Mouse (Mus musculus): Measurements from ENCODE around the gene 9230110F15Rik. TPM values are rescaled to one million over a fixed set of nuclear protein-coding genes. Genes with fewer than 3 reads are reported as not detected.
"Not testable (repeated sequence)": the region's sequence is repeated elsewhere in the genome, so short reads cannot be mapped to it uniquely, and the experiment has no call there.

Gene 9230110F15Rik
- total RNA-seq (2021), result not detected
- polyA plus RNA-seq (2012; rRNA removed), result not detected in 2 replicates
- long read RNA-seq, result 0 reads

- H3K79me2 ChIP-seq (replicated peaks; ENCODE audit: control insufficient read depth, insufficient read depth, low read length), result no peaks in the 10 kb centered on the region
- WGBS, result 43% methylated on average over 1 of the region's 1 CpGs
- H3K27me3 ChIP-seq (ENCODE audit: control insufficient read depth, insufficient read depth, low read length), result no peaks in the 10 kb centered on the region
- no peak within 1 kb of the TSS for H3K27ac ChIP-seq
- DNase-seq, result no peak
- H3K36me3 ChIP-seq (ENCODE audit: control insufficient read depth, insufficient read depth, low read length), result no peaks in the 10 kb centered on the region
- no peaks in the 10 kb centered on the region for H3K4me1 ChIP-seq (ENCODE audit: control insufficient read depth, insufficient read depth, low read length)
- no peak within 1 kb of the TSS for H3K9ac ChIP-seq (ENCODE audit: low read depth, low read length)
- intact Hi-C loops (cut with DNase I), result no loop called here
- no peak within 1 kb of the TSS for H3K4me3 ChIP-seq
- TF ChIP-seq CTCF (IDR thresholded peaks at IDR 0.05) (no peak), EP300 (IDR thresholded peaks at IDR 0.05; ENCODE audit: insufficient read depth, low read depth, low read length) (no peak), POLR2A (IDR thresholded peaks at IDR 0.05; ENCODE audit: insufficient read depth, low read depth, low read length) (no peak)
Observed at GRCm38 (mm10) chr9:35844050-35844449, at the start of gene 9230110F15Rik. TSS of gene 9230110F15Rik (minus strand) at chr9:35844150.

GRCm38 (mm10) chr9:35893112-35893511 is 49.2 kb upstream of the 9230110F15Rik start:
- intact Hi-C loops (cut with DNase I); H3K9ac ChIP-seq (ENCODE audit: low read depth, low read length); H3K4me3 ChIP-seq; DNase-seq; H3K27me3 ChIP-seq (ENCODE audit: control insufficient read depth, insufficient read depth, low read length); H3K27ac ChIP-seq; H3K4me1 ChIP-seq (ENCODE audit: control insufficient read depth, insufficient read depth, low read length); H3K79me2 ChIP-seq (replicated peaks; ENCODE audit: control insufficient read depth, insufficient read depth, low read length); H3K36me3 ChIP-seq (ENCODE audit: control insufficient read depth, insufficient read depth, low read length): not testable (repeated sequence)
- 54% methylated on average over 1 of the region's 1 CpGs for WGBS

GRCm38 (mm10) chr9:35817881-35818280 is 26.1 kb downstream of the 9230110F15Rik start:
- H3K9ac ChIP-seq (ENCODE audit: low read depth, low read length); H3K27ac ChIP-seq; H3K36me3 ChIP-seq (ENCODE audit: control insufficient read depth, insufficient read depth, low read length); H3K4me1 ChIP-seq (ENCODE audit: control insufficient read depth, insufficient read depth, low read length); H3K4me3 ChIP-seq; H3K27me3 ChIP-seq (ENCODE audit: control insufficient read depth, insufficient read depth, low read length); DNase-seq; H3K79me2 ChIP-seq (replicated peaks; ENCODE audit: control insufficient read depth, insufficient read depth, low read length); intact Hi-C loops (cut with DNase I): not testable (repeated sequence)
- 90% methylated on average over 15 of the region's 15 CpGs for WGBS

GRCm38 (mm10) chr9:35798146-35798545 is 45.8 kb downstream of the 9230110F15Rik start:
- intact Hi-C loops (cut with DNase I), result no loop called here
- H3K36me3 ChIP-seq (ENCODE audit: control insufficient read depth, insufficient read depth, low read length), result no peaks in the 10 kb centered on the region
- no peak for TF ChIP-seq CTCF (IDR thresholded peaks at IDR 0.05)
- TF ChIP-seq POLR2A (IDR thresholded peaks at IDR 0.05; ENCODE audit: insufficient read depth, low read depth, low read length), result no peak
- no peak for TF ChIP-seq EP300 (IDR thresholded peaks at IDR 0.05; ENCODE audit: insufficient read depth, low read depth, low read length)
- H3K4me1 ChIP-seq (ENCODE audit: control insufficient read depth, insufficient read depth, low read length), result no peaks in the 10 kb centered on the region
- H3K4me3 ChIP-seq, result no peak overlapping the region
- H3K9ac ChIP-seq (ENCODE audit: low read depth, low read length), result no peak overlapping the region
- H3K27ac ChIP-seq, result no peak overlapping the region
- no peaks in the 10 kb centered on the region for H3K79me2 ChIP-seq (replicated peaks; ENCODE audit: control insufficient read depth, insufficient read depth, low read length)
- DNase-seq, result no peak
- H3K27me3 ChIP-seq (ENCODE audit: control insufficient read depth, insufficient read depth, low read length), result no peaks in the 10 kb centered on the region

- no peak for DNase-seq
- Histone ChIP-seq H3K4me1 (ENCODE audit: control insufficient read depth, insufficient read depth, low read length) (no peaks in the 10 kb centered on the region), H3K79me2 (replicated peaks; ENCODE audit: control insufficient read depth, insufficient read depth, low read length) (no peaks in the 10 kb centered on the region), H3K27ac (no peak within 1 kb of the TSS), H3K9ac (ENCODE audit: low read depth, low read length) (no peak within 1 kb of the TSS), H3K27me3 (ENCODE audit: control insufficient read depth, insufficient read depth, low read length) (no peaks in the 10 kb centered on the region), H3K36me3 (ENCODE audit: control insufficient read depth, insufficient read depth, low read length) (no peaks in the 10 kb centered on the region), H3K4me3 (no peak within 1 kb of the TSS)
- TF ChIP-seq POLR2A (IDR thresholded peaks at IDR 0.05; ENCODE audit: insufficient read depth, low read depth, low read length), result no peak
- no peak for TF ChIP-seq EP300 (IDR thresholded peaks at IDR 0.05; ENCODE audit: insufficient read depth, low read depth, low read length)
- TF ChIP-seq CTCF (IDR thresholded peaks at IDR 0.05), result no peak
- 74% methylated on average over 3 of the region's 3 CpGs for WGBS
- intact Hi-C loops (cut with DNase I), result no loop called here
Observed at GRCm38 (mm10) chr9:35790001-35790400, 53.9 kb downstream of the 9230110F15Rik start, which contains the start of the genes Gm27235 and D730048I06Rik. TSS of gene Gm27235 (minus strand) at chr9:35790101. TSS of gene D730048I06Rik (minus strand) at chr9:35790112.

Other genes starting within 250 kb of the 9230110F15Rik start
- gene Pate4, start 232.2 kb downstream of the 9230110F15Rik start, total RNA-seq (2021), result not detected
- gene Pate4, start 232.2 kb downstream of the 9230110F15Rik start, polyA plus RNA-seq (2012; rRNA removed), result not detected in 2 replicates
- gene Pate3, start 195.9 kb downstream of the 9230110F15Rik start, total RNA-seq (2021), result not detected
- not detected in 2 replicates for gene Pate3, start 195.9 kb downstream of the 9230110F15Rik start, polyA plus RNA-seq (2012; rRNA removed)
- gene Pate1, start 156.8 kb downstream of the 9230110F15Rik start, total RNA-seq (2021), result not detected
- not detected in 2 replicates for gene Pate1, start 156.8 kb downstream of the 9230110F15Rik start, polyA plus RNA-seq (2012; rRNA removed)
- gene Gm17677, start 103.1 kb downstream of the 9230110F15Rik start, total RNA-seq (2021), result not detected
- gene Gm17677, start 103.1 kb downstream of the 9230110F15Rik start, polyA plus RNA-seq (2012; rRNA removed), result not detected in 2 replicates
- gene Gm17727, start 66.0 kb downstream of the 9230110F15Rik start, total RNA-seq (2021), result not detected
- gene Gm17727, start 66.0 kb downstream of the 9230110F15Rik start, polyA plus RNA-seq (2012; rRNA removed), result not detected in 2 replicates
- not detected for gene Gm27235, start 54.0 kb downstream of the 9230110F15Rik start, total RNA-seq (2021)
- gene Gm27235, start 54.0 kb downstream of the 9230110F15Rik start, polyA plus RNA-seq (2012; rRNA removed), result not detected in 2 replicates
- gene D730048I06Rik, start 54.0 kb downstream of the 9230110F15Rik start, total RNA-seq (2021), result not detected
- not detected in 2 replicates for gene D730048I06Rik, start 54.0 kb downstream of the 9230110F15Rik start, polyA plus RNA-seq (2012; rRNA removed)
- not detected for gene 9230113P08Rik, start 64.3 kb upstream of the 9230110F15Rik start, total RNA-seq (2021)
- gene 9230113P08Rik, start 64.3 kb upstream of the 9230110F15Rik start, polyA plus RNA-seq (2012; rRNA removed), result not detected in 2 replicates

Measured in heart, adult 2 months (tissue).